Mouse (Mus musculus) liver, embryonic 18 days (tissue): ENCODE results near the gene Kmt2c. TPM values are rescaled to one million over a fixed set of nuclear protein-coding genes. Genes with fewer than 3 reads are reported as not detected.

ENCODE experiments used
- polyA plus RNA-seq: library from polyadenylated mRNA; depleted of rRNA; stranded (reverse); fragments of >200 nt; gene quantifications from 2 replicates; pipeline ENCODE4 v1.2.3, GENCODE M21; 2012; rRNA removed

The Kmt2c gene
- 5.0 and 6.4 TPM in 2 replicates for polyA plus RNA-seq

DNA sequence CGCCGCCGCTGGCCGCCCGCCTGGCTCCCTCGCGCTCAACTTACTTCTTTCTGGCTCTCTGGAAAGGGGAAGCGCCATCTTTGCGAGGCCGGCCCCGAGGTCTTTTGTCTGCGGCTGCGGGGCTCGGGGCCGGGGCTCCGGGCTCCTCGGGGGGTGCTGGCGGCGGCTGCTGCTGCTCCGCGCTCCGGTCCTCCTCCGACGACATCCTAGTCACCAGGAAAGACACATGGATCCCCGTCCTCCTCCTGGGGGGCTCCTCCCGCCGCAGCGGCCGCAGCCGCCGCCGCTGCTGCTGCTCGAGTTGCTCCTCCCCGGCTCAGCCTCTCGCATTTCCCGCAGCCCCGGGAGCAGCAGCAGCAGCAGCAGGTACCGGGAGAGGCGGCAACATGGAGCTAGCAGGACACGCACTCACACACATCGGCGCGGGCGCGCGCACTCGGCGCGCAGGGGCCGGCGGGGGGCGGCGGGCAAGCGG lies at the start of gene Kmt2c:
Kmt2c (minus strand) TSS at position 438 of the 475 bp plus-strand sequence.

GRCm38 (mm10) chr5:25515767-25516166 lies 17.2 kb upstream of the Kmt2c start, which contains the start of gene Cct8l1:
Gene Cct8l1 (plus strand): TSS chr5:25516067.

GRCm38 (mm10) chr5:25222752-25223702 lies 275.6 kb downstream of the Kmt2c start, which contains the start of gene E130116L18Rik:
Gene E130116L18Rik (minus strand): TSS chr5:25223153.

Other genes starting within 250 kb of the Kmt2c start
- gene Cct8l1, start 17.3 kb upstream of the Kmt2c start, polyA plus RNA-seq = 0.01 TPM in 1 of 2 replicates, not detected in the other
- gene Xrcc2, start 207.0 kb upstream of the Kmt2c start, polyA plus RNA-seq = 2.3 and 2.4 TPM in 2 replicates